Mouse (Mus musculus) cerebellum, adult 9-11 months (tissue): ENCODE results near the gene Rnaseh2c.

ENCODE experiments used
- DNase-seq: peaks from one replicate; pipeline ENCODE4 v3.0.0; 2022

Gene Rnaseh2c

GRCm38 (mm10) chr19:5601752-5602541 is at the start of gene Rnaseh2c:
Rnaseh2c (plus strand) TSS chr19:5601873.
- peak; percentile 84 for DNase-seq

GRCm38 (mm10) chr19:5553802-5554201 is 47.9 kb upstream of the Rnaseh2c start:
- DNase-seq, result no peak

GRCm38 (mm10) chr19:5554212-5554611 is 47.5 kb upstream of the Rnaseh2c start:
- DNase-seq, result no peak

GRCm38 (mm10) chr19:5558169-5558568 is 43.5 kb upstream of the Rnaseh2c start:
- DNase-seq, result no peak

GRCm38 (mm10) chr19:5558770-5559169 is 42.9 kb upstream of the Rnaseh2c start:
- no peak for DNase-seq

GRCm38 (mm10) chr19:5559229-5559628 is 42.4 kb upstream of the Rnaseh2c start:
- no peak for DNase-seq

- no peak for DNase-seq
These were observed 41.8 kb upstream of the Rnaseh2c start for GRCm38 (mm10) chr19:5559631-5560456.

GRCm38 (mm10) chr19:5560457-5561041 is 41.1 kb upstream of the Rnaseh2c start, which contains the start of gene Ovol1:
Ovol1 (minus strand) TSS chr19:5560646.
- no peak for DNase-seq

- no peak for DNase-seq
These were observed 40.4 kb upstream of the Rnaseh2c start for GRCm38 (mm10) chr19:5561252-5561790.

- DNase-seq, result no peak
These were observed 39.8 kb upstream of the Rnaseh2c start for GRCm38 (mm10) chr19:5561886-5562285.

- no peak for DNase-seq
These were observed 38.9 kb upstream of the Rnaseh2c start for GRCm38 (mm10) chr19:5562776-5563175.

GRCm38 (mm10) chr19:5566316-5566715 is 35.4 kb upstream of the Rnaseh2c start:
- DNase-seq, result peak; percentile 43

- DNase-seq, result no peak
These were observed 34.5 kb upstream of the Rnaseh2c start for GRCm38 (mm10) chr19:5567180-5567533.

- DNase-seq, result peak; percentile 94
These were observed 33.9 kb upstream of the Rnaseh2c start, which contains the start of gene Ap5b1 for GRCm38 (mm10) chr19:5567534-5568469. Ap5b1 (plus strand) TSS chr19:5568025.

- peak; percentile 86 for DNase-seq
These were observed 33.1 kb upstream of the Rnaseh2c start for GRCm38 (mm10) chr19:5568470-5569140.

GRCm38 (mm10) chr19:5569521-5569920 is 32.2 kb upstream of the Rnaseh2c start:
- no peak for DNase-seq

GRCm38 (mm10) chr19:5570353-5571246 is 31.1 kb upstream of the Rnaseh2c start:
- no peak for DNase-seq

- DNase-seq, result no peak
These were observed 29.8 kb upstream of the Rnaseh2c start for GRCm38 (mm10) chr19:5571831-5572230.

- no peak for DNase-seq
These were observed 29.1 kb upstream of the Rnaseh2c start for GRCm38 (mm10) chr19:5572331-5573125.
